Mouse (Mus musculus) heart, postnatal 10 days (tissue): ENCODE results near the gene Ift52. TPM values are rescaled to one million over a fixed set of nuclear protein-coding genes. Genes with fewer than 3 reads are reported as not detected.
"Not testable (repeated sequence)": the region's sequence is repeated elsewhere in the genome, so short reads cannot be mapped to it uniquely, and the experiment has no call there.

ENCODE experiments used
- DNase-seq, 2 experiments: peaks; one replicate each; pipeline ENCODE4 v3.0.0; 2021
- intact Hi-C: fragments of 180-260 bp; cut with DNase I; formaldehyde crosslinking; loops from one replicate; pipeline ENCODE4 v1.15.1; 2025
- total RNA-seq, 2 experiments: library from RNA; stranded (reverse); gene quantifications; 2 replicates each; pipeline ENCODE4 v1.2.3; 2021

Gene Ift52
- total RNA-seq, 2 experiments from 2014 or later, result 25.6 to 27.1 TPM

GRCm38 (mm10) chr2:163007299-163007698, 9.9 kb upstream of the Ift52 start:
- intact Hi-C loops, result no loop called here
- DNase-seq, result no peak

GRCm38 (mm10) chr2:163031289-163031688, 14.1 kb downstream of the Ift52 start:
- intact Hi-C loops, result no loop called here
- DNase-seq, result no peak

GRCm38 (mm10) chr2:163031757-163032156, 14.6 kb downstream of the Ift52 start:
- DNase-seq, result no peak
- intact Hi-C loops, result no loop called here

GRCm38 (mm10) chr2:163032622-163033021, 15.5 kb downstream of the Ift52 start:
- no peak for DNase-seq
- intact Hi-C loops, result no loop called here

GRCm38 (mm10) chr2:163039940-163040339, 22.8 kb downstream of the Ift52 start:
- no peak for DNase-seq
- intact Hi-C loops, result no loop called here

GRCm38 (mm10) chr2:163048125-163048524, 31.0 kb downstream of the Ift52 start:
- intact Hi-C loops, result loop anchor here (2.0 kb wide), 1 partner anchor 283 kb away; no protein-coding TSS in a partner anchor

GRCm38 (mm10) chr2:163049116-163049515, 32.0 kb downstream of the Ift52 start:
- no peak for DNase-seq
- intact Hi-C loops, result loop anchor here (2.0 kb wide), 1 partner anchor 282 kb away; no protein-coding TSS in a partner anchor

More at GRCm38 (mm10) chr2:163048125-163048524, 31.0 kb downstream of the Ift52 start:
- peak; percentile 80 to 86 for DNase-seq

GRCm38 (mm10) chr2:163051691-163052090, 34.5 kb downstream of the Ift52 start:
- intact Hi-C loops, result loop anchor here (5.0 kb wide), 1 partner anchor 351 kb away; no protein-coding TSS in a partner anchor
- DNase-seq, result no peak

- intact Hi-C loops, result loop anchor here (5.0 kb wide), 1 partner anchor 350 kb away; no protein-coding TSS in a partner anchor
- no peak for DNase-seq
These were observed 34.9 kb downstream of the Ift52 start for GRCm38 (mm10) chr2:163052101-163052500.

GRCm38 (mm10) chr2:163052826-163053225, 35.7 kb downstream of the Ift52 start:
- DNase-seq, result no peak
- intact Hi-C loops, result loop anchor here (5.0 kb wide), 1 partner anchor 349 kb away; no protein-coding TSS in a partner anchor

GRCm38 (mm10) chr2:163054335-163054840, 37.2 kb downstream of the Ift52 start, which contains the start of gene Mybl2:
Gene Mybl2, plus strand, starts transcription at chr2:163054687.
- peak; percentile 93 to 95 for DNase-seq
- intact Hi-C loops, result loop anchor here (5.0 kb wide), 1 partner anchor 348 kb away; no protein-coding TSS in a partner anchor

GRCm38 (mm10) chr2:163054891-163055494, 37.8 kb downstream of the Ift52 start:
- intact Hi-C loops, result loop anchor here (5.0 kb wide), 1 partner anchor 347 kb away; no protein-coding TSS in a partner anchor
- DNase-seq, result peak; percentile 13 to 27

GRCm38 (mm10) chr2:163055715-163056114, 38.6 kb downstream of the Ift52 start:
- intact Hi-C loops, result no loop called here
- no peak for DNase-seq

- no peak for DNase-seq
- intact Hi-C loops, result no loop called here
These were observed 39.4 kb downstream of the Ift52 start for GRCm38 (mm10) chr2:163056584-163056983.

- DNase-seq, intact Hi-C loops: not testable (repeated sequence)
These were observed 41.8 kb downstream of the Ift52 start for GRCm38 (mm10) chr2:163058981-163059380.

GRCm38 (mm10) chr2:163060630-163061029, 43.5 kb downstream of the Ift52 start:
- intact Hi-C loops, result no loop called here

GRCm38 (mm10) chr2:163061203-163062118, 44.3 kb downstream of the Ift52 start:
- no peak for DNase-seq
- intact Hi-C loops, result no loop called here

More at GRCm38 (mm10) chr2:163060630-163061029, 43.5 kb downstream of the Ift52 start:
- no peak for DNase-seq

- intact Hi-C loops, result no loop called here
- DNase-seq, result no peak
These were observed 45.0 kb downstream of the Ift52 start for GRCm38 (mm10) chr2:163062119-163062508.

GRCm38 (mm10) chr2:163066326-163066725, 49.2 kb downstream of the Ift52 start:
- intact Hi-C loops, result no loop called here
- no peak for DNase-seq

GRCm38 (mm10) chr2:163067233-163067632, 50.1 kb downstream of the Ift52 start:
- DNase-seq, result no peak
- intact Hi-C loops, result no loop called here

GRCm38 (mm10) chr2:163070213-163070612, 53.1 kb downstream of the Ift52 start:
- intact Hi-C loops, result no loop called here
- no peak for DNase-seq
